Mouse (Mus musculus) C3H10T1/2 (cell line): ENCODE data around the gene Col19a1. TPM values are rescaled to one million over a fixed set of nuclear protein-coding genes. Genes with fewer than 3 reads are reported as not detected.

ENCODE experiments used
- polyA plus RNA-seq, 2 experiments: library from polyadenylated mRNA; unstranded; fragments of >200 nt; fragmentation: generic; extraction: Trizol; gene quantifications; one replicate each; pipeline ENCODE4 v1.2.1; 2012; ENCODE audit warnings: missing spikeins in 2 of 2

Col19a1 gene
- polyA plus RNA-seq: not detected

GRCm38 (mm10) chr1:24587141-24587541, at the start of gene Col19a1:
Gene Col19a1 (minus strand): TSS chr1:24587472.

Other genes starting within 250 kb of the Col19a1 start
- gene Lmbrd1, start 91.2 kb upstream of the Col19a1 start, polyA plus RNA-seq: 10 to 100 TPM in 1 of 2 experiments, 1 to 10 TPM in 1; 1.0 to 13.2 TPM